Mouse (Mus musculus): ENCODE results near the gene Cfap157.

The Cfap157 gene

DNA sequence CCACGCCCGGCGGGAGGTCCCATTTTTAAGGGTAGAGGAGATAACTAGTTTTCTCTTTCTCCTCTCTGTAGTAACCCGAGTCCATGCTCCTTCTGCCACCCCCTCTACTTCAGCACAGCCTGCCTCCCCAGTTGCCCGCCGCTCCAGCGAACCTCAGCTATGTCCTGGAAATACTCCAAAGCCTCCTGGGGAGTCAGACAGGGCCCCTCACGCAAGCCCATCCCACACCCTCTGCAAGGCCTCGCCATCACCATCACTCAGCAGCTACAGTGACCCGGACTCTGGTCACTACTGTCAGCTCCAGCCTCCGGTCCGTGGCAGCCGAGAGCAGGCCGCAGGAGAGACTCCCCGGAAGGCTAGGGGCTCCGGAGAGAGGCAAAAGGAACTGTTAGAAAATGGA, 35.1 kb downstream of the Cfap157 start:
- no peak for DNase-seq

DNA sequence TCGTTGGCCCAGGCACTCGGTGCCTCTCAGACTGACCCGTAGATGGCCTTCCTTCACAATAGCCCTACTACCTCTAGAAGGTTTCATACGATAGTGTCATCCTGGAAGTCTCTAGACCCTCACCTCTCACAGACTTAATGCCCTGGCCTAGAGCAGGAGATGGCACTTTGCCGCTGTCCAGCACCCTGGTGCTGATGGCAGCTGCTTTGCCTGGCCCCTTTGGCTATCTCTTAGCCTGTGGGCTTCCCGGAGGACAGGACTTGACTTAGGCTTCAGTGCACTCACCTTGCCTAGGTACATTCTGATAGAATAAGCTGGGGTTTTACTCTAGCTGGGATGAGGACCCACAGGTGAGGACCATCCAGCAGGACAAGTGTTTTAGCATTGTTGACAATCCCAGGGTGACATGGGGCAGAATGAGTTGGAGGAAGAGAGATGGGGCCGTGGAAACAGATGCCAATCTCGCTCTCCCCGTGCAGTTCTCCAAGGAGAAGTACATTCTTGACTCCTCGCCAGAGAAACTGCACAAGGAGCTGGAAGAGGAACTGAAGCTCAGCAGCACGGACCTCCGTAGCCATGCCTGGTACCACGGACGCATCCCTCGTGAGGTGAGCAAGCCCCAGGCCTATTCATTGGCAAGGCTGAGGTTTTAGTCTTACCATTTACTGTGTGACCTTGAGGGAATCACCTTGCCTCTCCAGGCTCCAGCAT, 39.8 kb downstream of the Cfap157 start:
- no peak for DNase-seq

DNA sequence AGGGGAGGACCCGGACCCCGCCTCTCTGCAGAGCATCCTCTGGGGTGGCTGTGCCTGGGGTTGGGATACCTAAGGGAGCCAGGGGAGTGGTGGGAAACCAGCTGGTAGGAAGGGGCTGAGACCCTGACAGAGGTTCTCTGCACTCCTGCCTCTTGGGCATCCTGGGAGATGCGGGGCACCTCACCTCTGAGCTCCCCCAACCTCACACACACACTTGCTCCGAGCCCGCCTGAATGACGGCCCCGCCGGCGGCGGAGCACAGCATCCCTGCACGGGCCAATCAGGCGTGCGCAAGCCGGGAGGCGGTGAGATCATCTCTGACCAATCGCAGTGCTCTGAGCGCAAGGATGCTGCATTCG, 42.1 kb downstream of the Cfap157 start:
- no peak for DNase-seq

DNA sequence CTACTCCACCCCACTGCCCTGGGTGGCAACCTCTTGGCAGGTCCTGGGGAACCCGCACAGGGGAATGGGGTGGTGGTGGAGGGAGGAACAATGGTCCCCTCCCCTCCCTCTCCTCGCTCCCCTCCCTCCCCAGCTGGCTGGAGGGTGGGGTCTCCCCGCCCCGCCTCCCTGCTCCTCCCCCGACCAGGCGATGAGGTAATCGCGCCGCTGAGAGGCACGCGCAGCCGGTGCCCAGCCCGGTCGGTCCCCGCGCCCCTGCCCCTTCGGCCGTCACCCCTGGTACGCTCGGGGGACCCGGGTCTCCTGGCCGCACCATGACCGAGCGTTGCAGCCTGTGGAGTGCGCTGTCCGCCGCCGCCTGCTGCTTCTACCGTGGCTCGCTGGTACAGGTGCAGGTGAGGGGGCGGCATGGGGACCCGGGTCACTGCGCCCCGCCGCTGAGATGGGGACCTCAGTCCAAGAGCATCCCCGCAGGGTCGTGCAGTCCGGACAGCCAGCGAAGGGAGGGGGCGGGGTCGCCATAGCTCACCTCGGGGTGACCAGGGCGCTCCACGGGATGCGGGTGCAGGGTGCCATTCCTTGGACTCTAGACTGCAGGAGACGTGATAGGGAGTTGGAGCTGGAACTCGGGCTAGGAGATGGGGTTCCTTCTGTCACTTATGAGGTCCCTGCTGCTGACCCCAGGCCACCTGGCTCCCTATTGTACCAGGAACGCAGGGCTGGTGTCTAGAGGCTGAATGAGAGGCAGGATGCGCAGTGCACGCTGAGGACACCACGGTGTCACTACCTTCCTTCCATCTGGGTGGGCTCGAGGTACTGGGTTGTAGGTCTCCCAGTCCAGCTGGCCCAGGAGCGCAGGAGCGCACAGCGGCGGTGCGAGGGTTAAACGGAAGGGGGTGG, 42.7 kb downstream of the Cfap157 start:
- DNase-seq: peak; percentile 69

DNA sequence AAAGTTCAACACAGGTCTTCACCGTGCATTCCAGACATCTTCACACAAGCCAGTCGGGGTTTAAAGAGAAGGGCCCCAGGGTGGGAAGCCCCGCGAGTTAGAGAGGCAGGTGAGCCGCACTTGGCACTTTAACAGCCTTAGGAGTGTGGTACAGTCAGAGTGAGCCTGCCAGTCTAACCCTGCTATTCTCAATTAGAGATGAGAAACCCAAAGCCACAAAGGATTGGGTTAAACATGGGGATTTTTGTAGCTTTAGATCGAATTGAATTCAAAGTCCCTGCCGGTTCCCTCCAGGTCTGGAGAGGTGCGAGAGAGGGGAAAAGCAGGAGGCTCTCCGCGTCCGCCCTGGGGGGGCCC, 43.3 kb downstream of the Cfap157 start, which contains the start of gene 6330409D20Rik:
TSS of gene 6330409D20Rik (minus strand) at position 101 of the 357 bp plus-strand sequence.
- DNase-seq: no peak

DNA sequence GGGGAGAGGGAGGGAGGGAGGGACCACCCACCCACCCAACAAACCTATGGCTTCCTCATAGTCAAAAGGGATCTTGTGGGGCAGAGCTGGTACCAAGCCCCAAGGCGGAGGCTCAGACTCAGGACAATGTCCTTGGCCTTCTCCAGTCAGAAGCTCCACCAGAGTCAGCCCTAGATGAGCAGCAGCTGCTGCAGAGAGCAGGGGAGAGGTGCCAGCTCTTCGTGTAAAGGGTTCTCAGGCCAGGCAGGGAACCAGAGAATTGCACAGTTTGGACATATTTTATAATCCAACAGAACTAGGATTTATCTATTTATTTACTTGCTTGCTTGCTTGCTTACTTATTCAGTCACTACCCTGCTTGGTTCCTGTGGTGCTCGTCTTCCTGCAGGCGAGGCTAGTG, 44.9 kb downstream of the Cfap157 start:
- DNase-seq: no peak

DNA sequence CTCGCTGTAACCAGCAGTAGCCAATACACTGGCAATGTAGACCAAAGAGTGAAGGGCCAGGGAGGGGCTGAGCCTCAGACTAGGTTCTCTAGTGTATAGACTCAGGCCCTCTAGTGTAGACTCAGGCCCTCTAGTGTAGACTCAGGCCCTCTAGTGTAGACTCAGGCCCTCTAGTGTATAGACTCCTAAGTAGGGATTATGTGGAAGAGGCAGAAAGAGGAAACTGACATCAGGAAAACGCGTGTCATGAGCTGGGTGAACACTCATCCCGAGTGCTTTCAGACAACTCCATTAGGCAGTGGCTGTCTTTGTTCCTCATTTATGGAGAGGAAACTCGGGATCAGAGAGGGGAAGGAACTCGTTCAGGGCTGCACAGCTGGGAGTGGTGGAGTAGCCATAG, 47.2 kb downstream of the Cfap157 start:
- DNase-seq: no peak

DNA sequence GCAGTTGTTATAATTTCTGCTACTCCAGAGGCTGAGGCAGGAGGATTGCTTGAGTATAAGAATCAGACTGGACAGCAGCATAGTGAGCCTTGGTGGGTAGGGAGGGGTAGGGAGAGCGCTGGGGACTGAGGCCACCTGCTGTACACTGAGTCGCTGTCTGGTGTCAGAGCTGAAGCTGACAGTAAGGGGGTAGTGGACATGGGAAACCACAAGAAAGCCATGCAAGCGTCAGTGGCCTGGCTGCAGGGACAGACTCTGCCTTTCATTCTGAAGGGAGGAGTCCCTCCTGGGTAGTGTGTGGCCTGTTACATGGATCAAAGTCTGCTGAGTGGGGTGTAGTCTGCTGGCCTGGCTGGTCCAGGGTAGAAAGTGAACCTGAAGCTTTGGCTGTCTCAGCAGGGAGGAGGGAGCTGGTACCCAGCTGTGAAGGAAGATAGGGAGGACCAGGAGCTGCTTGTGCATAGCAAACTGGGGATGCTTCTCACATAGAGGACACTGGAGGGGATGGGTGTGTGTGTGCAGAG, 47.9 kb downstream of the Cfap157 start:
- DNase-seq: no peak

DNA sequence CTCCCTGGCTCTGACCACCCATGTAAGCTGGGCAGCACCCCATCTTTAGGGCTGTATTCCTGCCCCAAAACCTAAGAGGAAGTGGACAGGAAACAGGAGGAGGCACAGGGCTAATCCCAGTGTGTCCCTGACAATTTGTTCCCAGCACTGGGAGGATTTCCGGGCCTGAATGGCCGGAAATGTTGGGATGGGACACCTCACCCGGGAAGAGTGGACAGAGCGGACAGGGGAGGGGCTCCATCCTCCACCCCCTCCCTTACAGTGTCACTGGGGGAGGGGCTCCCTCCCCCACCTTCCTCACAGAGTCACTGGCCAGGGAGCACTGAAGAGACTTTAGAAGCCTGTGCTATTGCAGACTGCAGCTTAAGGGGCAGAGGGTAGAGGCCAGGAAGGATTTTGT, 49.3 kb downstream of the Cfap157 start:
- DNase-seq: peak; percentile 85

DNA sequence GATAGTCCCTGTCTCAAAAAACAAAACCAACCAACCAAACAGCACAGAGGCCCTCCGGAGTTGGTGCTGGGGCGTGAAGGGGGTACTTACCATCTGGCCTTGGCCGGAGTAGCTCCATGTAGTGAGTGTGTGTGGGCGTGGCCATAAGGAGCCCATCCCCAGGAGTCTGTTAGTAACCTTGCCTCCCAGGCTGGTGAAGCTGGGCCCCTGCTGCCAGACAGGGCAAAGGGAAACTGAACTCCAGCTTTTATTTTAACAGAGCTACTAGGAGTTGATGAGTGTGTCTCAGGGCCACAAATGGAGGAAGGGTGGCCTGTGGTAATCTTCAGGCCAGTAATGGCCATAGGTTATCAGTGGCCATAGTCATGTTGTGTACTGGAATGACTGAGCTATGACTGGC, 49.7 kb downstream of the Cfap157 start:
- peak; percentile 60 for DNase-seq

DNA sequence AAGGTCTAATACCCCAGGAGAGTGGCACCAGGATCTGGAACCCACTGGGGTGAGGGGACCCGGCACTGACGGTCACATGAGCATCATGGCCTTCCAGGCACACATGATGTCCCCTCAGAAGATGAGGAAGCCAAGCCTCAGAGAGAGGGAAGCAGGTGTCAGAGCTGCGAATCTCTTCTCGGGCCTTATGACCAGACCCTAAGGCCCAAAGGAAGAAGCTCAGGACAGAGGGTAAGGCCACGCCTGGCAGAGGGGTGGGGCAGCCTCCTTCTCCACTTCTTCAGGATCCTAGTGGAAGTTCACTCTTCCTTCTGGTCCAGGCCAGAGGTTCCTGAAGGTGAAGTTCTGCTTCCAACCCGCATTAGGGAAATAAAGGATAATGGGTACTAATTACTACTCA, 51.5 kb downstream of the Cfap157 start:
- DNase-seq: no peak

DNA sequence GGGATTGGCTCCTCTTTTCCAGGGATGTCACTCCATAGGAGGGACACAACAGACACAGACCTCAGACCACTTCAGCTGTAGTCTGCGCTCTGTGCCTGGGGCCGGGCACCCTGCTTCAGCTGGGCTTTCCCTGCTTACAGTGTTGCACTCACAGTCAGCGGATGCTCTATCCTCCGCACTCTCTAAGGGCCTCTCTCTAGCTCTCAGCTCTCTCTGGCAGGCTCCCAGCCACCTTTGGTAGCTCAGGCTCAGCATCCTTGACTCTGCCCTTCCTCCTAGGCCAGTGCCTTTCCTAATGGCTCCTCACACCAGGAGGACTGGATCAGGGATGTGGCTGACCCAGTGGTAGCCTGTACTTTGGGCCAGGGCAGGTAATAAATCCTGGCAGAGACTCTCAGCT, 52.3 kb downstream of the Cfap157 start:
- peak; percentile 58 for DNase-seq

DNA sequence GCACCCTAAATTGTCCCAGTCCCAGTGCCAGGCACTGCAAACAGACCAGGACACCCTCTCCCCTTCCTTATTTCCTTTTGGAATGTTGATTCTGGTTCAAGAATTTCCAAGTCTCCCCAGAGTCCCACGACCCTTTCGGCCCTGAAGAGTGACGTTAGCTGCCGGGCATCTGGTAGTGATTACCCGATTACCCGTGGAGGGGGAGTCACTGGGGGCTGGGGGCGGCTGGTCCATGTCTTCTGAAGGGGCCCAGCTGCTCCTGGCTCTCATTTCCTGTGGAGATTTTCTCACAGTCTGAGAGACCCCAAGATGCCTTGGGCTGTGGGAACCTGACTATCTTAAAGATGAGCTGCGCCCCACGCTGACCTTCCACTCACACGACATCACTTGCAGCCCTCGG, 53.4 kb downstream of the Cfap157 start:
- peak; percentile 82 for DNase-seq

DNA sequence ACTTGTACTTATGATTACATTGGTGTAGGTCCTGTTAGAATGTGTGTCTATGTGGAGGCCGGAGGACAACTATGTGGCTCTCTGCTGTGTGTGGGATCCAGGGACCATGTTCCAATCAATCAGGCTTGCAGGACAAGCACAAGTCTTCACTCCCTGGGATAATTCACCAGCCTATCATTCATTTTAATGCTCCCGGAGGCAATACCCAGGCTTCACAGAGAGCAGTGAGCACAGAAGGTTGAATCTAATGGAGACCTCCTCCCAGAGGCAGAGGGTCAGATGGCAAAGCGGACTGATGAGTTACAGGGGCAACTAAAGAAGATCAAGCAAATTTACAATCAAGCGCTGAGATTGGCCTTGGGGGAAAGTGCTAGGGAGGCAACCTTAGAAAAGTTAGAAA, 54.7 kb downstream of the Cfap157 start:
- no peak for DNase-seq

DNA sequence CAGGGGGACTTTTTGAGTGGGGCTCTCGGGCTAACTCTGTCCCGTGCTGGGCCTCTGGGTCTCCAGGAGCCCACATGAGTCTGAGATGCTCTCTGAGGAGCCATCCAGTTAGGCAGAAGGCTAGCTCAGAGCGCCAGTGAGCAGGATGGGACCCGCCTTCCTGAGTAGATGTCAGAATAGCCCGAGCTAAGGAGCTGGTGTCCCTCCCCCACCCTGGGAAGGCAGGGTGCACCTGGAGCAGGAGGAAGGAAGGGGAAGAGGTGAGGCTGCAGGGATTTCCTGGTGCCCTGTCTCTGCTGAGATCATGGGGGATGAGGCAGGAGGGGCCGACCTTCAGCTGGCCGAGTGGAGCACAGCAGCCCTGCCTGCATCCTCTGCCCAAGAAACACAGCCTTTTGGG, 55.8 kb downstream of the Cfap157 start:
- peak; percentile 86 for DNase-seq

DNA sequence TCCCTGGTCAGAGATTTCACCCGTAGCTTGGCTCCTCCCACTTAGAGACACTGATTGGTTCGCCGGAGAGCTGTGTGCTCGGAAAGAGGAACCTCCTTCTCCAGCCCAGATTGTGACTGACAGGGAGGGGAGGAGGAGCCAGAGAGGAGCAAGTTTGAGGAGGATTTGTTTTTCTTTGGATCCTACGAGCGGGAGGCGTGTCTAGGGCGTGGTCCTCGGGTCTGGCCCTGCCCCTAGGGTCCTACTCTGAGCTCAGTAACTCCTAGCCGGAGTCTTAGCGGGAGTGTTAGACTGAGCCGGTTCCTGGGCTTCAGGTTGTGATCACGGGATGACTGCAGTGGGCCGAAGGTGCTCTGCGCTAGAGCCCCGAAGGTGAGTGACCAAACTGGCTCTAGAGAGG, 56.8 kb downstream of the Cfap157 start:
- peak; percentile 97 for DNase-seq

Data from kidney, postnatal 10 days (tissue).